Mouse (Mus musculus): Measurements from ENCODE around the gene Sept11. TPM values are rescaled to one million over a fixed set of nuclear protein-coding genes. Genes with fewer than 3 reads are reported as not detected.

Gene Sept11
- total and polyA plus RNA-seq, 3 experiments: 72.3 to 138 (median 78.5) TPM

GRCm38 (mm10) chr5:93092147-93092781 is 973 bp upstream of the Sept11 start:
- H3K27me3 ChIP-seq (replicated peaks): no peaks in the 10 kb centered on the region
- peaks cover 37% of the 10 kb centered on the region for H3K79me2 ChIP-seq (replicated peaks; ENCODE audit: control insufficient read depth, extremely low read depth, insufficient read depth, poor library complexity, severe bottlenecking)
- H3K36me3 ChIP-seq (replicated peaks in 1 of 2; ENCODE audit: control insufficient read depth in 1 of 2, insufficient read depth in 1 of 2, low read length in 1 of 2): no peaks in the 10 kb centered on the region
- peak overlapping the region; percentile 59 for H3K9ac ChIP-seq (ENCODE audit: insufficient read depth, low read depth)
- TF ChIP-seq MAZ (IDR thresholded peaks at IDR 0.05; ENCODE audit: low read depth, low read length) (0 out of 2 replicates have a peak, but pooled peaks have one; percentile 17), CHD2 (IDR thresholded peaks at IDR 0.05; ENCODE audit: low read length) (peak; percentile 28; the same call in 1 of the 2 replicates), MAX (IDR thresholded peaks at IDR 0.05; ENCODE audit: low read length) (no peak), SIN3A (IDR thresholded peaks at IDR 0.05; ENCODE audit: low read length) (no peak), EP300 (IDR thresholded peaks at IDR 0.05; ENCODE audit: low read length) (no peak), GABPA (IDR thresholded peaks at IDR 0.05; ENCODE audit: insufficient replicate concordance, low read depth, low read length) (no peak), POLR2A (IDR thresholded peaks at IDR 0.05; ENCODE audit: low read depth, low read length) (no peak), IRF4 (IDR thresholded peaks at IDR 0.05; ENCODE audit: low read depth, low read length) (peak; percentile 44; the same call in 1 of the 2 replicates), KAT2A (IDR thresholded peaks at IDR 0.05; ENCODE audit: insufficient replicate concordance, low read length) (0 out of 2 replicates have a peak, but pooled peaks have one; percentile 15), ELF1 (IDR thresholded peaks at IDR 0.05; ENCODE audit: low read depth, low read length) (no peak), USF1 (IDR thresholded peaks at IDR 0.05; ENCODE audit: low read depth, low read length) (peak; percentile 31), MYC (IDR thresholded peaks at IDR 0.05; ENCODE audit: low read depth, low read length) (0 out of 2 replicates have a peak, but pooled peaks have one; percentile 25), BHLHE40 (IDR thresholded peaks at IDR 0.05; ENCODE audit: low read depth, low read length) (peak; percentile 94)
- DNase-seq (ENCODE audit: extremely low read depth): no peak
- H3K4me2 ChIP-seq (ENCODE audit: insufficient read depth, low read depth, poor library complexity, severe bottlenecking): peak overlapping the region; percentile 65
- peaks cover 6 to 40% of the 10 kb centered on the region in 2 experiments; a peak in 3 of 4 replicates for H3K4me1 ChIP-seq (ENCODE audit: control insufficient read depth in 1 of 2, insufficient read depth in 2 of 2)
- H3K9me3 ChIP-seq (replicated peaks; ENCODE audit: low read length): no peaks in the 10 kb centered on the region
- in situ Hi-C loops (cut with MboI; ENCODE audit: low pct_ligation_motif_present, low pct_unique_long_range_greater_than_20kb, low sequenced_read_pairs): loop anchor here (5.0 kb wide), 2 partner anchors 65 to 175 kb away; partner anchors contain the start of gene Ccng2
- no peak overlapping the region for H3K27ac ChIP-seq (ENCODE audit: insufficient read depth, low read depth)
- H3K4me3 ChIP-seq (replicated peaks in 1 of 3; ENCODE audit: low read depth in 2 of 3, low read length in 2 of 3, poor library complexity in 1 of 3): peak overlapping the region; percentile 78 to 94 (median 86)
- dilution Hi-C loops (cut with MboI; ENCODE audit: extremely low pct_ligation_motif_present, extremely low pct_unique_long_range_greater_than_20kb, low sequenced_read_pairs): no loop called here

GRCm38 (mm10) chr5:93093638-93094527 is 646 bp downstream of the Sept11 start:
- no peaks in the 10 kb centered on the region for H3K27me3 ChIP-seq (replicated peaks)
- H3K79me2 ChIP-seq (replicated peaks; ENCODE audit: control insufficient read depth, extremely low read depth, insufficient read depth, poor library complexity, severe bottlenecking): peaks cover 53% of the 10 kb centered on the region
- peak overlapping the region; percentile 90 for H3K9ac ChIP-seq (ENCODE audit: insufficient read depth, low read depth)
- H3K4me2 ChIP-seq (ENCODE audit: insufficient read depth, low read depth, poor library complexity, severe bottlenecking): peak overlapping the region; percentile 92
- in situ Hi-C loops (cut with MboI; ENCODE audit: low pct_ligation_motif_present, low pct_unique_long_range_greater_than_20kb, low sequenced_read_pairs) (loop anchor here (5.0 kb wide), 2 partner anchors 63 to 173 kb away; partner anchors contain the start of gene Ccng2), dilution Hi-C loops (cut with MboI; ENCODE audit: extremely low pct_ligation_motif_present, extremely low pct_unique_long_range_greater_than_20kb, low sequenced_read_pairs) (no loop called here)
- peaks cover 0 to 6% of the 10 kb centered on the region in 2 experiments for H3K36me3 ChIP-seq (replicated peaks in 1 of 2; ENCODE audit: control insufficient read depth in 1 of 2, insufficient read depth in 1 of 2, low read length in 1 of 2)
- no peaks in the 10 kb centered on the region for H3K9me3 ChIP-seq (replicated peaks; ENCODE audit: low read length)
- TF ChIP-seq MEF2A (IDR thresholded peaks at IDR 0.05; ENCODE audit: borderline replicate concordance, low read depth, low read length): 0 out of 2 replicates have a peak, but pooled peaks have one; percentile 15
- TF ChIP-seq MXI1 (IDR thresholded peaks at IDR 0.05; ENCODE audit: low read depth, low read length): 0 out of 2 replicates have a peak, but pooled peaks have one; percentile 6
- TF ChIP-seq CHD1 (IDR thresholded peaks at IDR 0.05; ENCODE audit: low read depth, low read length): peak; percentile 6; the same call in 1 of the 2 replicates
- no peak for TF ChIP-seq POLR2AphosphoS2 (IDR thresholded peaks at IDR 0.05; ENCODE audit: low read depth, low read length)
- 0 out of 2 replicates have a peak, but pooled peaks have one; percentile 13 for TF ChIP-seq MAZ (IDR thresholded peaks at IDR 0.05; ENCODE audit: low read depth, low read length)
- peak; percentile 60 for TF ChIP-seq SIN3A (IDR thresholded peaks at IDR 0.05; ENCODE audit: low read length)
- H3K27ac ChIP-seq (ENCODE audit: insufficient read depth, low read depth): peak overlapping the region; percentile 53
- peaks cover 11 to 56% of the 10 kb centered on the region in 2 experiments; a peak in 3 of 4 replicates for H3K4me1 ChIP-seq (ENCODE audit: control insufficient read depth in 1 of 2, insufficient read depth in 2 of 2)
- H3K4me3 ChIP-seq (replicated peaks in 1 of 3; ENCODE audit: low read depth in 2 of 3, low read length in 2 of 3, poor library complexity in 1 of 3): peak overlapping the region; percentile 78 to 94 (median 86)
- DNase-seq (ENCODE audit: extremely low read depth): no peak

Data from CH12.LX (cell line).